Mouse (Mus musculus) stomach, embryonic 15.5 days (tissue): Measurements from ENCODE around the gene Diaph2. TPM values are rescaled to one million over a fixed set of nuclear protein-coding genes. Genes with fewer than 3 reads are reported as not detected.

Experiments
- ATAC-seq: fragments of 200-750 bp; cut with Nextera tagmentation; 2 replicates; pipeline ENCODE4 v1.8.0; 2017; ENCODE audit warnings: low read depth, moderate number of reproducible peaks, moderate TSS enrichment; ENCODE audit not compliant: insufficient read depth, low FRiP score
- H3K27ac ChIP-seq: fragments of 300-500 bp; sonication (generic); 2 replicates; pipeline ENCODE4 v1.5.1; 2015; ENCODE audit warnings: mild to moderate bottlenecking, inconsistent platforms
- H3K27me3 ChIP-seq: fragments of 300-500 bp; sonication (generic); replicated peaks from 2 replicates; pipeline ENCODE4 v1.6.1; 2015; ENCODE audit warnings: inconsistent platforms
- H3K36me3 ChIP-seq: fragments of 300-500 bp; sonication (generic); 2 replicates; pipeline ENCODE4 v1.6.1; 2015; ENCODE audit warnings: inconsistent platforms
- H3K4me1 ChIP-seq: fragments of 300-500 bp; sonication (generic); 2 replicates; pipeline ENCODE4 v1.6.1; 2015; ENCODE audit warnings: inconsistent platforms
- H3K4me2 ChIP-seq: fragments of 300-500 bp; sonication (generic); 2 replicates; pipeline ENCODE4 v1.6.1; 2015; ENCODE audit warnings: mild to moderate bottlenecking, inconsistent platforms
- H3K4me3 ChIP-seq: fragments of 300-500 bp; sonication (generic); replicated peaks from 2 replicates; pipeline ENCODE4 v1.5.1; 2015; ENCODE audit warnings: inconsistent platforms
- H3K9ac ChIP-seq: fragments of 300-500 bp; sonication (generic); 2 replicates; pipeline ENCODE4 v1.6.1; 2015; ENCODE audit warnings: inconsistent platforms
- H3K9me3 ChIP-seq: fragments of 300-500 bp; sonication (generic); 2 replicates; pipeline ENCODE4 v1.6.1; 2016; ENCODE audit warnings: inconsistent platforms
- WGBS: fragments of 180-500 bp; shearing (Covaris S2); methylation state at CpG from one replicate; pipeline ENCODE4 v1.1.7; 2015; 5-methylcytosine and 5-hydroxymethylcytosine counted together
- polyA plus RNA-seq: library from polyadenylated mRNA; unstranded; fragments of >200 nt; fragmentation: Nextera tagmentation; extraction: Ambion mirVana; gene quantifications from 2 replicates; pipeline ENCODE4 v1.2.1, GENCODE M21; 2015

The Diaph2 gene
- polyA plus RNA-seq, 1 experiment from 2014 or later: 6.4 TPM

- H3K9ac ChIP-seq: no peak overlapping the region
- no peaks in the 10 kb centered on the region for H3K27me3 ChIP-seq
- no peak for ATAC-seq
- no peaks in the 10 kb centered on the region for H3K4me1 ChIP-seq
- no peak overlapping the region for H3K4me2 ChIP-seq
- 42% methylated on average over 2 of the region's 2 CpGs for whole genome bisulfite sequencing
- no peak overlapping the region for H3K4me3 ChIP-seq
- H3K36me3 ChIP-seq: no peaks in the 10 kb centered on the region
- no peak overlapping the region for H3K27ac ChIP-seq
- H3K9me3 ChIP-seq: no peaks in the 10 kb centered on the region
These were observed 455.7 kb downstream of the Diaph2 start for GRCm38 (mm10) chrX:130205243-130205642.

GRCm38 (mm10) chrX:130212227-130212626 is 462.7 kb downstream of the Diaph2 start:
- 82% methylated on average over 4 of the region's 4 CpGs for WGBS
- Histone ChIP-seq H3K27ac (no peak overlapping the region), H3K9me3 (no peaks in the 10 kb centered on the region), H3K4me3 (no peak overlapping the region), H3K4me2 (no peak overlapping the region), H3K9ac (no peak overlapping the region), H3K4me1 (no peaks in the 10 kb centered on the region), H3K36me3 (no peaks in the 10 kb centered on the region), H3K27me3 (no peaks in the 10 kb centered on the region)
- ATAC-seq: no peak

GRCm38 (mm10) chrX:130212759-130213158 is 463.2 kb downstream of the Diaph2 start:
- H3K4me2 ChIP-seq: no peak overlapping the region
- no peaks in the 10 kb centered on the region for H3K4me1 ChIP-seq
- no peaks in the 10 kb centered on the region for H3K27me3 ChIP-seq
- WGBS: 68% methylated on average over 4 of the region's 4 CpGs
- H3K9ac ChIP-seq: no peak overlapping the region
- H3K27ac ChIP-seq: no peak overlapping the region
- H3K36me3 ChIP-seq: no peaks in the 10 kb centered on the region
- no peak overlapping the region for H3K4me3 ChIP-seq
- no peak for ATAC-seq
- no peaks in the 10 kb centered on the region for H3K9me3 ChIP-seq

GRCm38 (mm10) chrX:130230045-130230444 is 480.5 kb downstream of the Diaph2 start:
- Histone ChIP-seq H3K4me2 (no peak overlapping the region), H3K27me3 (no peaks in the 10 kb centered on the region), H3K9me3 (no peaks in the 10 kb centered on the region), H3K27ac (no peak overlapping the region), H3K36me3 (no peaks in the 10 kb centered on the region), H3K4me3 (no peak overlapping the region), H3K4me1 (no peaks in the 10 kb centered on the region), H3K9ac (no peak overlapping the region)
- no peak for ATAC-seq
- WGBS: 76% methylated on average over 1 of the region's 1 CpGs

- Histone ChIP-seq H3K27me3 (no peaks in the 10 kb centered on the region), H3K4me3 (no peak overlapping the region), H3K4me1 (no peaks in the 10 kb centered on the region), H3K36me3 (no peaks in the 10 kb centered on the region), H3K27ac (no peak overlapping the region), H3K9me3 (no peaks in the 10 kb centered on the region), H3K9ac (no peak overlapping the region), H3K4me2 (no peak overlapping the region)
- no peak for ATAC-seq
- WGBS: 68% methylated on average over 1 of the region's 1 CpGs
These were observed 485.6 kb downstream of the Diaph2 start for GRCm38 (mm10) chrX:130235167-130235566.

- 74% methylated on average over 1 of the region's 1 CpGs for whole genome bisulfite sequencing
- ATAC-seq: no peak
- H3K9me3 ChIP-seq: no peaks in the 10 kb centered on the region
- H3K27me3 ChIP-seq: no peaks in the 10 kb centered on the region
- H3K9ac ChIP-seq: no peak overlapping the region
- no peak overlapping the region for H3K4me3 ChIP-seq
- H3K4me1 ChIP-seq: no peaks in the 10 kb centered on the region
- no peak overlapping the region for H3K27ac ChIP-seq
- H3K36me3 ChIP-seq: no peaks in the 10 kb centered on the region
- no peak overlapping the region for H3K4me2 ChIP-seq
These were observed 497.1 kb downstream of the Diaph2 start for GRCm38 (mm10) chrX:130246652-130247051.

GRCm38 (mm10) chrX:130253664-130254063 is 504.1 kb downstream of the Diaph2 start:
- WGBS: 86% methylated on average over 4 of the region's 4 CpGs
- H3K27ac ChIP-seq: no peak overlapping the region
- no peaks in the 10 kb centered on the region for H3K4me1 ChIP-seq

GRCm38 (mm10) chrX:130265707-130266106 is 516.2 kb downstream of the Diaph2 start:
- Histone ChIP-seq H3K27me3 (no peaks in the 10 kb centered on the region), H3K27ac (no peak overlapping the region), H3K4me2 (no peak overlapping the region), H3K4me1 (no peaks in the 10 kb centered on the region), H3K9me3 (no peaks in the 10 kb centered on the region), H3K4me3 (no peak overlapping the region), H3K9ac (no peak overlapping the region), H3K36me3 (no peaks in the 10 kb centered on the region)
- ATAC-seq: no peak

More at GRCm38 (mm10) chrX:130253664-130254063, 504.1 kb downstream of the Diaph2 start:
- H3K9ac ChIP-seq: no peak overlapping the region
- H3K4me3 ChIP-seq: no peak overlapping the region
- ATAC-seq: no peak
- no peaks in the 10 kb centered on the region for H3K36me3 ChIP-seq
- H3K27me3 ChIP-seq: no peaks in the 10 kb centered on the region
- H3K9me3 ChIP-seq: no peaks in the 10 kb centered on the region
- no peak overlapping the region for H3K4me2 ChIP-seq

- Histone ChIP-seq H3K9me3 (no peaks in the 10 kb centered on the region), H3K27ac (no peak overlapping the region), H3K9ac (no peak overlapping the region), H3K4me1 (no peaks in the 10 kb centered on the region), H3K4me3 (no peak overlapping the region), H3K36me3 (no peaks in the 10 kb centered on the region), H3K27me3 (no peaks in the 10 kb centered on the region), H3K4me2 (no peak overlapping the region)
- ATAC-seq: no peak
- WGBS: 77% methylated on average over 4 of the region's 4 CpGs
These were observed 529.6 kb downstream of the Diaph2 start for GRCm38 (mm10) chrX:130279144-130279543.

GRCm38 (mm10) chrX:130281484-130281883 is 531.9 kb downstream of the Diaph2 start:
- Histone ChIP-seq H3K4me2 (no peak overlapping the region), H3K9ac (no peak overlapping the region), H3K36me3 (no peaks in the 10 kb centered on the region), H3K27ac (no peak overlapping the region), H3K9me3 (no peaks in the 10 kb centered on the region), H3K4me1 (no peaks in the 10 kb centered on the region), H3K4me3 (no peak overlapping the region), H3K27me3 (no peaks in the 10 kb centered on the region)
- ATAC-seq: no peak
- WGBS: 64% methylated on average over 2 of the region's 2 CpGs

GRCm38 (mm10) chrX:130287032-130287431 is 537.5 kb downstream of the Diaph2 start:
- no peak overlapping the region for H3K9ac ChIP-seq
- no peak overlapping the region for H3K27ac ChIP-seq
- no peak overlapping the region for H3K4me2 ChIP-seq
- H3K9me3 ChIP-seq: no peaks in the 10 kb centered on the region
- no peaks in the 10 kb centered on the region for H3K36me3 ChIP-seq
- H3K27me3 ChIP-seq: no peaks in the 10 kb centered on the region
- no peaks in the 10 kb centered on the region for H3K4me1 ChIP-seq
- 81% methylated on average over 9 of the region's 9 CpGs for WGBS
- ATAC-seq: no peak
- no peak overlapping the region for H3K4me3 ChIP-seq

- Histone ChIP-seq H3K4me1 (no peaks in the 10 kb centered on the region), H3K9ac (no peak overlapping the region), H3K27me3 (no peaks in the 10 kb centered on the region), H3K27ac (no peak overlapping the region), H3K36me3 (no peaks in the 10 kb centered on the region), H3K4me3 (no peak overlapping the region), H3K9me3 (no peaks in the 10 kb centered on the region), H3K4me2 (no peak overlapping the region)
- 82% methylated on average over 5 of the region's 5 CpGs for whole genome bisulfite sequencing
- ATAC-seq: no peak
These were observed 540.2 kb downstream of the Diaph2 start for GRCm38 (mm10) chrX:130289775-130290174.

- no peak overlapping the region for H3K4me3 ChIP-seq
- H3K4me1 ChIP-seq: no peaks in the 10 kb centered on the region
- H3K4me2 ChIP-seq: no peak overlapping the region
- no peaks in the 10 kb centered on the region for H3K27me3 ChIP-seq
- no peak overlapping the region for H3K9ac ChIP-seq
- no peaks in the 10 kb centered on the region for H3K36me3 ChIP-seq
- no peak for ATAC-seq
- H3K9me3 ChIP-seq: no peaks in the 10 kb centered on the region
- H3K27ac ChIP-seq: no peak overlapping the region
These were observed 601.4 kb downstream of the Diaph2 start for GRCm38 (mm10) chrX:130350808-130351435.
